Mouse (Mus musculus) midbrain, embryonic 10.5 days (tissue): Measurements from ENCODE around the gene Hexb. TPM values are rescaled to one million over a fixed set of nuclear protein-coding genes. Genes with fewer than 3 reads are reported as not detected.
A peak's percentile ranks its signal among the peaks of the same experiment; 100 is the strongest.

ENCODE experiments used
- DNase-seq: peaks from one replicate; pipeline ENCODE4 v3.0.0-alpha.2; 2017; ENCODE audit warnings: low spot score
- H3K27ac ChIP-seq: fragments of 300-500 bp; sonication (generic); replicated peaks from 2 replicates; pipeline ENCODE4 v1.5.1; 2016; ENCODE audit warnings: mild to moderate bottlenecking
- H3K27me3 ChIP-seq: fragments of 300-500 bp; sonication (generic); 2 replicates; pipeline ENCODE4 v1.6.1; 2016; ENCODE audit warnings: low read depth, mild to moderate bottlenecking; ENCODE audit not compliant: poor library complexity, severe bottlenecking
- H3K36me3 ChIP-seq: fragments of 300-500 bp; sonication (generic); 2 replicates; pipeline ENCODE4 v1.6.1; 2016; ENCODE audit warnings: mild to moderate bottlenecking, moderate library complexity
- H3K4me1 ChIP-seq: fragments of 300-500 bp; sonication (generic); 2 replicates; pipeline ENCODE4 v1.6.1; 2016
- H3K4me3 ChIP-seq: fragments of 300-500 bp; sonication (generic); 2 replicates; pipeline ENCODE4 v1.5.1; 2016; ENCODE audit warnings: mild to moderate bottlenecking, moderate library complexity
- H3K9me3 ChIP-seq: fragments of 300-500 bp; sonication (generic); replicated peaks from 2 replicates; pipeline ENCODE4 v1.6.1; 2016; ENCODE audit warnings: mild to moderate bottlenecking
- WGBS: fragments of 180-500 bp; shearing (Covaris S2); methylation state at CpG from one replicate; pipeline ENCODE4 v1.1.7; 2016; 5-methylcytosine and 5-hydroxymethylcytosine counted together
- polyA plus RNA-seq: library from polyadenylated mRNA; unstranded; fragments of >200 nt; fragmentation: Nextera tagmentation; extraction: Ambion mirVana; gene quantifications from 2 replicates; pipeline ENCODE4 v1.2.1, GENCODE M21; 2016

Gene Hexb
- 18.5 and 19.8 TPM in 2 replicates for polyA plus RNA-seq

DNA sequence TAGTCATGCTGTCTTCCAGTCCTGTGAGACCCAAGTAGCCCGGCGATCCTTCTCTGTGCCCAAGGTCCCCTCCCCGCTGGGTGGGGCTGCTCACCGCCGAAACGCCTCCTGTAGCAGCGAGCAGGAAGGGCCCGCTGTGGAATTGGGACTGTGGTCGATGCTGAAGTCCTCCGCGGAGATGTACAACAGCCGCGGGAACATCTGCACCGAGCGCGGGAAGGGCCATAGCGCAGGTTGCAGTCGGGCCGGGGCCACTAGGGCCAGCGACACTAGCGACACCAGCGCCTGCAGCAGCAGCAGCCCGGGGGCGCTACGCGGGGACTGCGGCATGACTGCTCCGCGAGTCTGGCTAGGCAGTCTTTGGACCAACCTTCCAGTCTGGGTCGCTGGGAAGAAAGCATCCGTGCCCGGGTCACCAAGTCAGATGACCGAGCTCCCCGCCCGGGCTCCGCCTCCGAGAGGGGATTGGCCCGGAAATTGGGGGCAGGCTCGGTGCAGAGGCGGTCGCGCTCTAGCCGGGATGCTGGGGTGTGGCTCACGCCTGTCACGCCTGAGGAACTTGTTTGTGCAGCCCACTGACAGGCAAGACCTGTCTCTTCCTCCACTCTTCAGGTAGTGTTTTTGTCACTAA lies at the start of gene Hexb:
Hexb (minus strand) TSS at position 426 of the 631 bp plus-strand sequence.
- H3K9me3 ChIP-seq: no peaks in the 10 kb centered on the region
- under 1% methylated on average over 45 of the region's 45 CpGs for whole genome bisulfite sequencing
- H3K4me1 ChIP-seq: peaks cover 22% of the 10 kb centered on the region
- H3K27ac ChIP-seq: peak within 1 kb of the TSS; percentile 89
- DNase-seq: peak; percentile 90
- H3K36me3 ChIP-seq: no peaks in the 10 kb centered on the region
- H3K4me3 ChIP-seq: peak within 1 kb of the TSS; percentile 72
- H3K27me3 ChIP-seq: peaks cover 12% of the 10 kb centered on the region

- H3K36me3 ChIP-seq: peaks cover 70% of the 10 kb centered on the region
- H3K9me3 ChIP-seq: no peaks in the 10 kb centered on the region
- H3K4me1 ChIP-seq: peaks cover 100% of the 10 kb centered on the region
- no peak for DNase-seq
- WGBS: 81% methylated on average over 4 of the region's 4 CpGs
- peaks cover 36% of the 10 kb centered on the region for H3K27me3 ChIP-seq
- no peak overlapping the region for H3K4me3 ChIP-seq
- H3K27ac ChIP-seq: no peak overlapping the region
These were observed 49.6 kb upstream of the Hexb start for GRCm38 (mm10) chr13:97247754-97248153.

DNA sequence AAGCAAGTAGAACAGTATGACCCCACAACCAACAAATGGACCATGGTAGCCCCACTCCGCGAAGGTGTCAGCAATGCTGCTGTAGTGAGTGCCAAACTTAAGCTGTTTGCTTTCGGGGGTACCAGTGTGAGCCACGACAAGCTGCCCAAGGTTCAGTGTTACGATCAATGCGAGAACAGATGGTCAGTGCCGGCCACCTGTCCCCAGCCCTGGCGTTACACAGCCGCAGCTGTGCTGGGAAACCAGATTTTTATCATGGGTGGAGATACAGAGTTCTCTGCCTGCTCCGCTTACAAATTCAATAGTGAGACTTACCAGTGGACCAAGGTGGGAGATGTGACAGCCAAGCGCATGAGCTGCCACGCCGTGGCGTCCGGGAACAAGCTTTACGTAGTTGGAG lies 48.1 kb upstream of the Hexb start:
- Histone ChIP-seq H3K36me3 (peaks cover 62% of the 10 kb centered on the region), H3K4me3 (peak overlapping the region; percentile 14; the same call in 1 of the 2 replicates), H3K27ac (peak overlapping the region; percentile 46; the same call in 1 of the 2 replicates), H3K27me3 (peaks cover 36% of the 10 kb centered on the region), H3K9me3 (no peaks in the 10 kb centered on the region), H3K4me1 (peaks cover 92% of the 10 kb centered on the region)
- WGBS: 91% methylated on average over 16 of the region's 16 CpGs
- no peak for DNase-seq

DNA sequence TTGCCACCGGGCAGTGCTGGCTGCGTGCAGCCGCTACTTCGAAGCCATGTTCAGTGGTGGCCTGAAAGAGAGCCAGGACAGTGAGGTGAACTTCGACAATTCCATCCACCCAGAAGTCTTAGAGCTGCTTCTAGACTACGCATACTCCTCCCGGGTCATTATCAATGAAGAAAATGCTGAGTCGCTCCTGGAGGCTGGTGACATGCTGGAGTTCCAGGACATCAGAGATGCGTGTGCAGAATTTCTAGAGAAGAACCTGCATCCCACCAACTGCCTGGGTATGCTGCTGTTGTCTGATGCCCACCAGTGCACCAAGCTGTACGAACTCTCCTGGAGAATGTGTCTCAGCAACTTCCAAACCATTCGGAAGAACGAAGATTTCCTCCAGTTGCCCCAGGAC lies 47.0 kb upstream of the Hexb start:
- H3K27ac ChIP-seq: peak overlapping the region; percentile 43; the same call in 1 of the 2 replicates
- H3K4me1 ChIP-seq: peaks cover 89% of the 10 kb centered on the region
- peaks cover 36% of the 10 kb centered on the region for H3K27me3 ChIP-seq
- no peaks in the 10 kb centered on the region for H3K9me3 ChIP-seq
- peaks cover 52% of the 10 kb centered on the region for H3K36me3 ChIP-seq
- WGBS: 91% methylated on average over 12 of the region's 12 CpGs
- no peak for DNase-seq
- H3K4me3 ChIP-seq: peak overlapping the region; percentile 90

DNA sequence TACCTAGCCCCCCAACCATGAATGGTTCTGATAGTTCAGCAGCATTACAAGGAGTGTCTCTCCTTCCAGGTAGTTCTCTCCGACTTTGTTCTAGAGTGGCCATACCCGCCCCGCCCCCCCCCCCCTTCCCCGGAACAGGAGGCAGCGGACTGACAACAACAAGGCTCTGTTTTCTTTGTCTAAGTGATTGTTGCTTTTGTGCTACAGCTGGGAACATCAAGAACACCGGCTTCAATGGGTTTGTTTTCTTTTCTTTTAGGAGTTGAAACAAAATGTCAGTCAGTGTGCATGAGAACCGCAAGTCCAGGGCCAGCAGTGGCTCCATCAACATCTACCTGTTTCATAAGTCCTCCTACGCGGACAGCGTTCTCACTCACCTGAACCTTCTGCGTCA lies 46.6 kb upstream of the Hexb start:
- peaks cover 52% of the 10 kb centered on the region for H3K36me3 ChIP-seq
- peak overlapping the region; percentile 99 for H3K27ac ChIP-seq
- H3K9me3 ChIP-seq: no peaks in the 10 kb centered on the region
- DNase-seq: no peak
- H3K4me1 ChIP-seq: peaks cover 89% of the 10 kb centered on the region
- WGBS: 61% methylated on average over 11 of the region's 11 CpGs
- H3K27me3 ChIP-seq: peaks cover 36% of the 10 kb centered on the region
- peak overlapping the region; percentile 90 for H3K4me3 ChIP-seq

DNA sequence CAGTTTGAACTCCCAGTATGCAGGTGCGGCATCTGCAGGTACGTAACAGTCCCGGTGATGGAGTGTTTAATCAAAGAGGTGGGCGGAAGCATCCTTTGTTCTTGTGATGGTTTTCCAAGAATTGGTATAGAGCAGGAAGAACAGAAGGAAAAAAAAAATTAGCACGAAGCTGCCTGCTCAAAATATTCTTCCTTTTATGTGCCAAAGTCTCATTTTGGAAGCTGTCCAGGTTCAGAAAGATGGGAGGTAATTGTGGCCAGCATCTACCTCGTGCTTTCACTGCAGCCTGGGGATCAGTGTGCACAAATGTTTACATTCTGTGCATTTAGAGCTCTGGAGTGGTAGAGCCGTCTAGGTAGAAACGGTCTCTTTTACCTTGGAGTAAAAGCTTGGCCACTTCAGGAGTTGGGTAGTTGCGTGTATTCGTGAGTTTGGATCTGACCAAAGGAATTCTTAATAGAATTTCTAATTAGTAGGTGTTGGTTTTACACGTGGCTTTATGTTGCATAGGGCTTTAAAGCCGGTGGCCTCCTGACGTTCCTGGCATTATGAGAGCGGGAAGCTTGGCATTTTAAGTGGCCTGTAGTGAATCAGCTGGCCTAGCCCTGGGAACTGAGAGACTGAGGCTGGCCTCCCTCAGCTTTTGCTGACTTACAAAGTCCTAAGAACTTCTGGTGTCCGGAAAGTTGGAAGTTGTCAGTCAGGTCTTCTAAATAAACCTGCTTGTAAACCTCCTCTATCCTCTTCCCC lies 46.0 kb upstream of the Hexb start:
- Histone ChIP-seq H3K36me3 (peaks cover 47% of the 10 kb centered on the region), H3K9me3 (no peaks in the 10 kb centered on the region), H3K4me3 (peak overlapping the region; percentile 90), H3K27me3 (peaks cover 41% of the 10 kb centered on the region), H3K4me1 (peaks cover 89% of the 10 kb centered on the region), H3K27ac (peak overlapping the region; percentile 99)
- 50% methylated on average over 15 of the region's 15 CpGs for WGBS
- DNase-seq: no peak

DNA sequence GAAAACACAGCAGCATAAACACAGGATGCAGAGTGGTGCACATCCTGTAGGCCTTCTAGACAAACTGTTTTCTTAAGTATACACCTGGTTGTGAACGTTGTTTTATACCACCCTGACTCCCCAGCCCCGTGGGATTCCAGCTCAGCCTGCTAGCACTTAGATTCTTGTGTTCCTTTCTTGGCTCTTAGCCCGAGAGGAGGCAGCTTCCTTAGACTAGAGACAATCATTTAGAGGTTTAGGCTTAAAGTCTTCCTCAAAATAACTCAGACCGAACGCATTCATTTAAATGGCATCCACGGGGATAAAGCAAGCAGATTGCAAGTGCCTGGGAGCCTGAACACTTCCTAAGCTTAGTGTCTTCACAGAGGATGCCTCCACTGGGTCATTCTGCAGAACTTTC lies 44.6 kb upstream of the Hexb start:
- Histone ChIP-seq H3K9me3 (no peaks in the 10 kb centered on the region), H3K4me3 (peak overlapping the region; percentile 90), H3K36me3 (peaks cover 33% of the 10 kb centered on the region), H3K27ac (peak overlapping the region; percentile 99), H3K4me1 (peaks cover 85% of the 10 kb centered on the region), H3K27me3 (peaks cover 44% of the 10 kb centered on the region)
- no peak for DNase-seq
- WGBS: 4% methylated on average over 6 of the region's 6 CpGs

GRCm38 (mm10) chr13:97241787-97242280 lies 43.7 kb upstream of the Hexb start:
- peaks cover 78% of the 10 kb centered on the region for H3K4me1 ChIP-seq
- no peaks in the 10 kb centered on the region for H3K9me3 ChIP-seq
- peaks cover 24% of the 10 kb centered on the region for H3K36me3 ChIP-seq
- no peak for DNase-seq
- H3K27me3 ChIP-seq: peaks cover 40% of the 10 kb centered on the region
- peak overlapping the region; percentile 99 for H3K27ac ChIP-seq
- under 1% methylated on average over 20 of the region's 20 CpGs for WGBS
- peak overlapping the region; percentile 90 for H3K4me3 ChIP-seq

DNA sequence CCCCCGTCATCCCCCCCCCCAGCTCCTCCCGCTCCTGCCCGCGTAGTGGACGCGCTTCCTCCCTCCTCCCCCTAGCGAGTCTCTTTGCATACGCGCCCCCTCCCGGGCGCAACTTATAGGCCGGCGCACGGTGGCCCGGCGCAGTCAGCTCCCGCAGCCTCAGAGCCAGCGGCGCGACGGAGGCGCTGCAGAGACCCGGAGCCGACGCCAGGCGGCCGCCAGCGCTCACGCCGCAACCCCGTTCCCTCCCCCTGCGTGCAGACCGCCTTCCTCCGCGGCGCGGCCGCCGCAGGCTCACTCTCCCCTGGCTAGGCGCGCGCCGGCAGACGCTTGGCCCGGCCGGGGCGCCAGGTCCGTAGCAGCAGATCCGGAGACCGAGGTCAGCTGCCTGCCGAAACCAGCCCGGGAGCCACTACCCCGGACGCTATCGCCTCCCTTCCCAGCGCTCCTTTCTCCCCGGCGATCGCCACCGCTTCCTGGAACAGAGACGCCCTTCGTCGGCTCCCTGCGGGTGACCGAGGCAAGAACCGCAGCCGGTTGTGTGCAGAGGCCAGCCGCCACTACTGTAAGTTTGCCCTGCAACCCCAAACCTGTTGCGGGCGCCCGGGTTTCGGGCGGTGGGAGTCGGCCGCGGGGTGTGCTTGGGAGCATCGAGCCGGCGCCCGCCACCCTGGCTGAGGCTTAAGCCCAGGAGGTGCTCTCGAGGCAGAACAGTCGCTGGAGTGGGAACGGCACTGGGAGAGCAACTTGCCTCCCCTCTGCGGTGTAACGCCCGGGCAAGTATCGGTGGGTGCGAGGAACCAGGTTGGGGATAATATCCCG lies 43.0 kb upstream of the Hexb start, which contains the start of gene Enc1:
Enc1 (plus strand) TSS at position 141 of the 822 bp plus-strand sequence.
- Histone ChIP-seq H3K27me3 (peaks cover 34% of the 10 kb centered on the region), H3K4me3 (peak within 1 kb of the TSS; percentile 90), H3K9me3 (no peaks in the 10 kb centered on the region), H3K36me3 (peaks cover 17% of the 10 kb centered on the region), H3K27ac (peak within 1 kb of the TSS; percentile 99), H3K4me1 (peaks cover 71% of the 10 kb centered on the region)
- WGBS: under 1% methylated on average over 86 of the region's 89 CpGs
- peak; percentile 94 for DNase-seq

GRCm38 (mm10) chr13:97240279-97240964 lies 42.3 kb upstream of the Hexb start:
- Histone ChIP-seq H3K27ac (peak overlapping the region; percentile 99), H3K27me3 (peaks cover 28% of the 10 kb centered on the region), H3K9me3 (no peaks in the 10 kb centered on the region), H3K36me3 (peaks cover 10% of the 10 kb centered on the region), H3K4me1 (peaks cover 64% of the 10 kb centered on the region), H3K4me3 (peak overlapping the region; percentile 90)
- under 1% methylated on average over 36 of the region's 36 CpGs for WGBS
- DNase-seq: peak; percentile 87

DNA sequence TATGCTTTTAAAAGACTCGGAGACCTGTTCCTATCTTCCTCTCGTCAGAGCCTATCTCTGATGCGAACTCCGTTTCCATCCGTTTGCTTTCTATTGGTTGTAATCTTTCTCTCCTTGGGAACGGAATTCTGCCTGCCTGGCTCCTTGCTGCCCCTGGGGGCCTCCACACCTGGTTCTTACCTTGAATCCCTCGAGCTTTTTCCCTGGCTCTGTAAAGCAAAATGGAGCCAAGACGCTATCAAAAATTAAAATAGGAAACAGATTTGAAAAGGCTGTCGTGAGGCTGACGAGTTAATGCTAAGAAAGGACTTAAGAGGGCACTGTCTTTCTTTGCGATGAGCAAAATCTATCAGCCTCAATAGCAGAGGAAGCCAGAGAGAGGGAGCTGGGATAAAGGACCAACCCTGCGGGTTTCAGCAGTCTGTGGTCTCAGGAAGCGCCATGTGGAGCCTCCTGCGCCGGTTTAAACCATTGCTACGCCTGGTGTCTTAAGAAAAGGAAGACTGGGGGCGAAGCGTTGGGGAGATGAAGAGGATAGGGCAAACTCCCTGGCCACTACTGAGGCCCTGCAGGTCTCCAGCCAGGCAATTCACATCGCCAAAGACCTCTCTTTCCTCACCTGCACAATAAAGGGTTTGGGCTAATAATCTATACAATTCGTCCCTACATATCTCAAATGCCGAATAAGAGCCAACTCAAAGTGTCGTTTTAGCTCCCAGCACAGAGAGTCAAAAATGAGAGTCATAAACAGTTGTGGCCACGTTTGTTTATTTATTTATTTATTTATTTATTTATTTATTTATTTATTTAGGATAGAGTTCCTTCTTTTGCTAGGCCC lies 41.4 kb upstream of the Hexb start:
- Histone ChIP-seq H3K36me3 (peaks cover 1% of the 10 kb centered on the region), H3K27ac (peak overlapping the region; percentile 99), H3K4me3 (peak overlapping the region; percentile 90), H3K4me1 (peaks cover 59% of the 10 kb centered on the region), H3K9me3 (no peaks in the 10 kb centered on the region), H3K27me3 (peaks cover 22% of the 10 kb centered on the region)
- 5% methylated on average over 23 of the region's 23 CpGs for WGBS
- peak; percentile 65 for DNase-seq
